Mouse (Mus musculus): Measurements from ENCODE around the gene Edem2. TPM values are rescaled to one million over a fixed set of nuclear protein-coding genes. Genes with fewer than 3 reads are reported as not detected.
"Not testable (repeated sequence)": the region's sequence is repeated elsewhere in the genome, so short reads cannot be mapped to it uniquely, and the experiment has no call there.

Edem2 gene
- polyA plus RNA-seq, 1 experiment from 2014 or later: 44.8 TPM

- no peaks in the 10 kb centered on the region for H3K9me3 ChIP-seq (ENCODE audit: low read length)
- H3K4me3 ChIP-seq (ENCODE audit: low read length): no peak overlapping the region
- peaks cover 12% of the 10 kb centered on the region; the same call in 1 of the 2 replicates for H3K36me3 ChIP-seq (ENCODE audit: insufficient read depth, low read length)
- ATAC-seq (ENCODE audit: low FRiP score, low TSS enrichment): no peak
- no peak overlapping the region for H3K4me2 ChIP-seq (replicated peaks; ENCODE audit: low read depth, low read length)
- H3K4me1 ChIP-seq (ENCODE audit: insufficient read depth, low read length): no peaks in the 10 kb centered on the region
- no peak overlapping the region for H3K27ac ChIP-seq (ENCODE audit: low read length)
- 86% methylated on average over 12 of the region's 12 CpGs for WGBS
- H3K9ac ChIP-seq (replicated peaks; ENCODE audit: low read length): no peak overlapping the region
- no peaks in the 10 kb centered on the region for H3K27me3 ChIP-seq (ENCODE audit: insufficient read depth, low read length)
Observed at GRCm38 (mm10) chr2:155717082-155717990, 11.9 kb downstream of the Edem2 start.

GRCm38 (mm10) chr2:155710557-155710956 lies 18.7 kb downstream of the Edem2 start:
- no peak for ATAC-seq (ENCODE audit: low FRiP score, low TSS enrichment)

GRCm38 (mm10) chr2:155707251-155707650 lies 22.0 kb downstream of the Edem2 start:
- ATAC-seq (ENCODE audit: low FRiP score, low TSS enrichment): no peak
- H3K9ac ChIP-seq (replicated peaks; ENCODE audit: low read length): no peak overlapping the region
- WGBS: 80% methylated on average over 4 of the region's 4 CpGs
- H3K27ac ChIP-seq (ENCODE audit: low read length): no peak overlapping the region
- no peaks in the 10 kb centered on the region for H3K9me3 ChIP-seq (ENCODE audit: low read length)
- H3K4me1 ChIP-seq (ENCODE audit: insufficient read depth, low read length): no peaks in the 10 kb centered on the region
- no peaks in the 10 kb centered on the region for H3K27me3 ChIP-seq (ENCODE audit: insufficient read depth, low read length)
- no peak overlapping the region for H3K4me3 ChIP-seq (ENCODE audit: low read length)
- H3K4me2 ChIP-seq (replicated peaks; ENCODE audit: low read depth, low read length): no peak overlapping the region
- H3K36me3 ChIP-seq (ENCODE audit: insufficient read depth, low read length): peaks cover 18% of the 10 kb centered on the region; the same call in 1 of the 2 replicates

More at GRCm38 (mm10) chr2:155710557-155710956, 18.7 kb downstream of the Edem2 start:
- Histone ChIP-seq H3K4me2 (replicated peaks; ENCODE audit: low read depth, low read length) (no peak overlapping the region), H3K27me3 (ENCODE audit: insufficient read depth, low read length) (no peaks in the 10 kb centered on the region), H3K27ac (ENCODE audit: low read length) (no peak overlapping the region), H3K9ac (replicated peaks; ENCODE audit: low read length) (no peak overlapping the region), H3K9me3 (ENCODE audit: low read length) (no peaks in the 10 kb centered on the region), H3K4me3 (ENCODE audit: low read length) (no peak overlapping the region), H3K4me1 (ENCODE audit: insufficient read depth, low read length) (no peaks in the 10 kb centered on the region), H3K36me3 (ENCODE audit: insufficient read depth, low read length) (peaks cover 26% of the 10 kb centered on the region; the same call in 1 of the 2 replicates)
- 91% methylated on average over 11 of the region's 11 CpGs for WGBS

GRCm38 (mm10) chr2:155703630-155704029 lies 25.6 kb downstream of the Edem2 start:
- no peak for ATAC-seq (ENCODE audit: low FRiP score, low TSS enrichment)
- 73% methylated on average over 4 of the region's 4 CpGs for WGBS
- Histone ChIP-seq H3K9me3 (ENCODE audit: low read length) (no peaks in the 10 kb centered on the region), H3K4me3 (ENCODE audit: low read length) (no peak overlapping the region), H3K9ac (replicated peaks; ENCODE audit: low read length) (no peak overlapping the region), H3K4me2 (replicated peaks; ENCODE audit: low read depth, low read length) (no peak overlapping the region), H3K36me3 (ENCODE audit: insufficient read depth, low read length) (0 out of 2 replicates have a peak, but pooled peaks cover 12% of the 10 kb centered on the region), H3K4me1 (ENCODE audit: insufficient read depth, low read length) (no peaks in the 10 kb centered on the region), H3K27me3 (ENCODE audit: insufficient read depth, low read length) (no peaks in the 10 kb centered on the region), H3K27ac (ENCODE audit: low read length) (no peak overlapping the region)

GRCm38 (mm10) chr2:155701399-155701919 lies 27.8 kb downstream of the Edem2 start:
- no peaks in the 10 kb centered on the region for H3K4me1 ChIP-seq (ENCODE audit: insufficient read depth, low read length)
- no peak overlapping the region for H3K4me2 ChIP-seq (replicated peaks; ENCODE audit: low read depth, low read length)
- no peak overlapping the region for H3K9ac ChIP-seq (replicated peaks; ENCODE audit: low read length)
- WGBS: 91% methylated on average over 19 of the region's 19 CpGs
- no peak overlapping the region for H3K4me3 ChIP-seq (ENCODE audit: low read length)
- H3K27me3 ChIP-seq (ENCODE audit: insufficient read depth, low read length): no peaks in the 10 kb centered on the region
- H3K27ac ChIP-seq (ENCODE audit: low read length): no peak overlapping the region
- H3K9me3 ChIP-seq (ENCODE audit: low read length): no peaks in the 10 kb centered on the region
- 0 out of 2 replicates have a peak, but pooled peaks cover 11% of the 10 kb centered on the region for H3K36me3 ChIP-seq (ENCODE audit: insufficient read depth, low read length)
- no peak for ATAC-seq (ENCODE audit: low FRiP score, low TSS enrichment)

GRCm38 (mm10) chr2:155698443-155698842 lies 30.8 kb downstream of the Edem2 start:
- H3K4me2 ChIP-seq (replicated peaks; ENCODE audit: low read depth, low read length); H3K36me3 ChIP-seq (ENCODE audit: insufficient read depth, low read length); H3K9ac ChIP-seq (replicated peaks; ENCODE audit: low read length); H3K4me3 ChIP-seq (ENCODE audit: low read length); H3K4me1 ChIP-seq (ENCODE audit: insufficient read depth, low read length); H3K27me3 ChIP-seq (ENCODE audit: insufficient read depth, low read length); H3K9me3 ChIP-seq (ENCODE audit: low read length); H3K27ac ChIP-seq (ENCODE audit: low read length); ATAC-seq (ENCODE audit: low FRiP score, low TSS enrichment): not testable (repeated sequence)
- WGBS: 88% methylated on average over 6 of the region's 6 CpGs

GRCm38 (mm10) chr2:155696851-155697250 lies 32.4 kb downstream of the Edem2 start:
- H3K27ac ChIP-seq (ENCODE audit: low read length): no peak overlapping the region
- no peaks in the 10 kb centered on the region for H3K27me3 ChIP-seq (ENCODE audit: insufficient read depth, low read length)
- no peak overlapping the region for H3K9ac ChIP-seq (replicated peaks; ENCODE audit: low read length)
- no peak overlapping the region for H3K4me3 ChIP-seq (ENCODE audit: low read length)
- WGBS: 75% methylated on average over 7 of the region's 7 CpGs
- H3K36me3 ChIP-seq (ENCODE audit: insufficient read depth, low read length): 0 out of 2 replicates have a peak, but pooled peaks cover 7% of the 10 kb centered on the region
- no peak for ATAC-seq (ENCODE audit: low FRiP score, low TSS enrichment)
- no peak overlapping the region for H3K4me2 ChIP-seq (replicated peaks; ENCODE audit: low read depth, low read length)
- no peaks in the 10 kb centered on the region for H3K4me1 ChIP-seq (ENCODE audit: insufficient read depth, low read length)
- no peaks in the 10 kb centered on the region for H3K9me3 ChIP-seq (ENCODE audit: low read length)

GRCm38 (mm10) chr2:155696091-155696558 lies 33.1 kb downstream of the Edem2 start:
- H3K4me1 ChIP-seq (ENCODE audit: insufficient read depth, low read length): peaks cover 2% of the 10 kb centered on the region
- H3K27me3 ChIP-seq (ENCODE audit: insufficient read depth, low read length): no peaks in the 10 kb centered on the region
- no peak overlapping the region for H3K4me2 ChIP-seq (replicated peaks; ENCODE audit: low read depth, low read length)
- ATAC-seq (ENCODE audit: low FRiP score, low TSS enrichment): no peak
- no peak overlapping the region for H3K4me3 ChIP-seq (ENCODE audit: low read length)
- no peak overlapping the region for H3K27ac ChIP-seq (ENCODE audit: low read length)
- 18% methylated on average over 7 of the region's 7 CpGs for WGBS
- no peaks in the 10 kb centered on the region for H3K9me3 ChIP-seq (ENCODE audit: low read length)
- no peak overlapping the region for H3K9ac ChIP-seq (replicated peaks; ENCODE audit: low read length)
- 0 out of 2 replicates have a peak, but pooled peaks cover 1% of the 10 kb centered on the region for H3K36me3 ChIP-seq (ENCODE audit: insufficient read depth, low read length)

DNA sequence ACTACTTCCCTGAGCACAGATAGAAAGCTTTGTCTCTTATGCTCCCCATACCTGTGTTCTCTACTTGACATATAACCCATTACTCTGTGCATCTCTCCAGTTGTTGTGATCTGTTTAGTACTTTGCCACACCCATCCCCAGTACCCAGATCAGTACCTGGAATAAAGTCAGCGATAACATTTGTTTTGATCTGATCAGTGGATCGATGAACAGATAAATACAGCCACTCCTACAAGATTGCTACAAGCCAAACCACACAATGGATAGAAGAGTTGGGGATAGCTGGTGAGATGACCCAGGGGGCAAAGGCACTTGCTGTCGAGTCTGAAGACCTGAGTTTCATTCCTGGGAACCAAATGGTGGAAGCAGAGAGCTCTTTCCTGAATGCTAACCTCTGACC lies 34.0 kb downstream of the Edem2 start:
- Histone ChIP-seq H3K9ac (replicated peaks; ENCODE audit: low read length) (no peak overlapping the region), H3K27me3 (ENCODE audit: insufficient read depth, low read length) (no peaks in the 10 kb centered on the region), H3K4me3 (ENCODE audit: low read length) (no peak overlapping the region), H3K9me3 (ENCODE audit: low read length) (no peaks in the 10 kb centered on the region), H3K27ac (ENCODE audit: low read length) (no peak overlapping the region), H3K36me3 (ENCODE audit: insufficient read depth, low read length) (no peaks in the 10 kb centered on the region), H3K4me2 (replicated peaks; ENCODE audit: low read depth, low read length) (no peak overlapping the region), H3K4me1 (ENCODE audit: insufficient read depth, low read length) (peaks cover 10% of the 10 kb centered on the region)
- WGBS: 69% methylated on average over 3 of the region's 3 CpGs
- no peak for ATAC-seq (ENCODE audit: low FRiP score, low TSS enrichment)

DNA sequence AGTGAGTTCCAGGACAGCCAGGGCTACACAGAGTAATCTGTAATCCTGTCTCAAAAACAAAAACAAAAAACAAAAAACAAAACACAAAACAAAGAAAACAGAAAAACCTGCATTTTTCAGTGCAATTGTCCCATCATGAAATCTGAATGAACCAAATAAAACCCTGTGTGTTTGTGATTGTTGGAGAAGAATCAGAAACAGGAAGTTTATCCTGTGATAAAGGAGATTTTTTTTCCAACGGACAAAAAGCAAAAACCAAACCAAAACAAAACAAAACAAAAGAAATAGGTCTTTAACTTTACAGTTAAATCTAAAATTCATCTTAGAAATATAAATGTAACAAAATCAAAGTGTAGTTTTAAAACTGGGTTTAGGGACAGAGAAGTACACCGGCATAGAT lies 34.7 kb downstream of the Edem2 start:
- H3K4me1 ChIP-seq (ENCODE audit: insufficient read depth, low read length): peaks cover 13% of the 10 kb centered on the region
- WGBS: 65% methylated on average over 2 of the region's 2 CpGs
- no peak overlapping the region for H3K9ac ChIP-seq (replicated peaks; ENCODE audit: low read length)
- H3K27ac ChIP-seq (ENCODE audit: low read length): no peak overlapping the region
- ATAC-seq (ENCODE audit: low FRiP score, low TSS enrichment): no peak
- no peaks in the 10 kb centered on the region for H3K9me3 ChIP-seq (ENCODE audit: low read length)
- H3K27me3 ChIP-seq (ENCODE audit: insufficient read depth, low read length): no peaks in the 10 kb centered on the region
- H3K36me3 ChIP-seq (ENCODE audit: insufficient read depth, low read length): no peaks in the 10 kb centered on the region
- H3K4me3 ChIP-seq (ENCODE audit: low read length): no peak overlapping the region
- H3K4me2 ChIP-seq (replicated peaks; ENCODE audit: low read depth, low read length): no peak overlapping the region

All from kidney, embryonic 16.5 days (tissue).